Mouse (Mus musculus) left cerebral cortex, postnatal 14 days (tissue): ENCODE results near the gene Mvd. TPM values are rescaled to one million over a fixed set of nuclear protein-coding genes. Genes with fewer than 3 reads are reported as not detected.
A peak's percentile ranks its signal among the peaks of the same experiment; 100 is the strongest.

ENCODE experiments used
- DNase-seq, 2 experiments: peaks; one replicate each; pipeline ENCODE4 v3.0.0; 2021 to 2022; ENCODE audit warnings: low spot score in 2 of 2, mixed read lengths in 1 of 2
- intact Hi-C: fragments of 180-260 bp; cut with DNase I; formaldehyde crosslinking; loops from one replicate; pipeline ENCODE4 v1.15.1; 2025
- total RNA-seq, 2 experiments: library from RNA; stranded (reverse); gene quantifications; 2 replicates each; pipeline ENCODE4 v1.2.3; 2021

Mvd gene
- total RNA-seq, 2 experiments from 2014 or later, result 32.7 to 34.4 TPM

GRCm38 (mm10) chr8:122431694-122432442 lies 11.4 kb downstream of the Mvd start:
- intact Hi-C loops, result no loop called here
- no peak for DNase-seq

GRCm38 (mm10) chr8:122430646-122431045 lies 12.6 kb downstream of the Mvd start:
- intact Hi-C loops, result no loop called here
- no peak for DNase-seq

DNA sequence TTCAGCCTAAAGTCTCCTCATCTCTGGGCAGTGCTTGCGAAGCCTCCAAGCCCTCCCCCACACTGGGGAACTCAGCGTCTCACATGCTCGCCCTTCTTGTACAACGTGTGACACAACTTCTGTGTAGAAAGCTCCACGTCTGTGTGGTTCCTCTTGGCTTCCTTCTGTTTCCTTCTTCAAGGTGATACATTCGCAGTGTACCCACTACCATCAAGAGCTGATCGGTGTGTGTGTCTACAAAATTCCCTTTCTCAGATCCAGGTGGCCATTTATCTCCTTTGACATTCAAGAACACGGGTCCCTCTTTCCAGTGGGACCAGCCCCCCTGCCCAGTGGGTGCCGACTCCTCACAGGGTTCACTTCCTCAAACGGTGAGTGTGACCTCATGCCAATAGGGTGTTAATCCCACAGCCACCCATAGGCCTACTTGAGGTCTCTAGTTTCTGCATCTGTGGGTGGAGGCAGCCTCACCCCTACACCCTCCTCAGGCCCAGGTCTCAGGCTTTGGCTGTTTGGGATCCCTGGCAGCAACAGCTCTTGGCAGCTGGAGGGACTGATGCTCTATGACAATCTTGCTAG lies 13.1 kb downstream of the Mvd start:
- no peak for DNase-seq
- intact Hi-C loops, result no loop called here

DNA sequence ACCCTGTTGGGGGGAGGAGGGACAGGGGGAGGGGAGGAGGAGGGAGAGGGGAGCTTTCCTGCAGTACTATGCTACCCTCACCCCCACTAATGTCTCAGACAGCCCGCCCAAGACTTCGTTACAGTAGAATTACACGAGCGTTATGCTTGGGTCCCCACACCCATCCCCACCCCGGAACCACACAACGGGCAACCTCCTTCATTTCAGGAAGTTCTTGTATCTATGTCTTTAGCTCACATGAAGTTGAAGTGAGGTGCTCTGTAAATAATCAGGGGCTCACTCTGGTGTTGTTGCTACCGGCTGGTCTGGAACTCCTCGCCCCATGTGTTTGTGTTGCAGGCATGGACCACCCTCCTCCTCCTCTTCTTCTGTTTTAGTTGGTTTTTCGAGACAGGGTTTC lies 15.1 kb downstream of the Mvd start:
- intact Hi-C loops, result no loop called here
- DNase-seq, result no peak

DNA sequence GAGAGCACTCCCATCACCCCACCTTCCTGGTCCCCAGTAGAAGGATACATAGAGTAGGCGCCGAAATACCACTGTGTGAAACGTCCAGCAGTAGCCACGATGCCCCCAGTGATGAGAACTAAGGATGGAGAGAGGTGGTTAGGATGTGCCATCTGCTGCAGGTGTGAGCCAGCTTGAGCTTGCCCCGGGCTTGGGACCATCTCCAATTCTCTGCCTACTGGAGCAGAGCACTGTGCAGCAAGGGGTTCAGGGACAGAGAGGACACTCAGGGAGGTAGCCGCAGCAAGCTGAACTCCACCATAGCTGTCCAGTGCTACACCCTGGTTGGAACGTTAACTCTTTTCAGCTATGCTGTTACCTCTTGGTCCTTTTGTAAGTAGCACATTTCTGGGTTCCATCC lies 15.6 kb downstream of the Mvd start:
- intact Hi-C loops, result no loop called here

GRCm38 (mm10) chr8:122426145-122426544 lies 17.1 kb downstream of the Mvd start:
- no peak for DNase-seq
- intact Hi-C loops, result no loop called here

More for the DNA sequence above, 15.6 kb downstream of the Mvd start:
- no peak for DNase-seq

GRCm38 (mm10) chr8:122423659-122424058 lies 19.6 kb downstream of the Mvd start:
- intact Hi-C loops, result no loop called here
- DNase-seq, result no peak

DNA sequence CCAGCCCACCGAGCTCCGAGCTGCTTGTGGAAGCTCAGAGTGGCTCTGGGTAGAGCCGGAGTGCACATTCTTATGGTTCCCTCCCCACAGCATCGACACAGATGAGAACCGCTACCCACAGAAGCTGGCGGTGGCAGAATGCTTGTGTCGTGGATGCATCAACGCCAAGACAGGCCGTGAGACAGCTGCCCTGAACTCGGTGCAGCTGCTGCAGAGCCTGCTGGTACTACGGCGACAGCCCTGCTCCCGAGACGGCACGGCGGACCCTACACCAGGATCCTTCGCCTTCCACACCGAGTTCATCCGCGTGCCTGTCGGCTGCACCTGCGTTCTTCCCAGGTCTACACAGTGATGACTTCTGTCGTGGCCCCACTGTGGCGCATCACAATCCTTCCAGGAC lies 20.0 kb downstream of the Mvd start:
- intact Hi-C loops, result no loop called here
- DNase-seq, result no peak

DNA sequence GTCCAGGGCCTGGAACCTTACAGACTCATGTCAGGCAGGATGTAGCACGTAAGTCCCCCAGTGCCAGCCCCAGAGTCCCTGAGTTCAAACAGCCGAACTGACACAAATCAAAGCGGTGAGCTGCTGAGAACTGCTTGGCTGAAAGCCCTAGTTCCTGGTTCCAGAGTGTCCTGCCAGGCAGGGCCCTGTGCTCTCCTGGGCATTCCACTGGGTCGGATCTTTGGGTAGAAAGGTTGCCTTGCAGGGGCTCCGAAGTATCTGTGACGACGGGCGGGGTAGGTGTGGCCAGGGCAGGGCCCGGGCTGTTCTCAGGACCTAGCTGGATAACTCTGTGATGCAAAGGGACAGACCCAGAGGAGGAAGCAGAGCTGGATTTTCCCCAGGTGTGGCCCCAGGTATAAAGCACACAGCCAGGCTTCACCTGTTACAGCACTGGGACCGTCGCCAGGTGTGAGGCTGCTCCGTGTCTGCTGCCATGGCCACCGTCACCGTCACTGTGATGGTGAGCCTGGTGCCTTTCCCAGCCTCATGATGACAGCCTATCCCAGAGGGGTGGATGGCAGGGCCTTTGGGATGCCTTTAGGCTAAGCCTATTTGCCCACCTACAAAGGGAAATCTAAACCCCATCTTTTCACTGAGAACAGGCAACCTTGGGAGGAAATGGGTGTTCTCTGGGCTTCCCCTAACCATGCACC lies 21.7 kb downstream of the Mvd start, which contains the start of gene Il17c:
TSS of gene Il17c (plus strand) at position 645 of the 695 bp plus-strand sequence.
- intact Hi-C loops, result no loop called here

DNA sequence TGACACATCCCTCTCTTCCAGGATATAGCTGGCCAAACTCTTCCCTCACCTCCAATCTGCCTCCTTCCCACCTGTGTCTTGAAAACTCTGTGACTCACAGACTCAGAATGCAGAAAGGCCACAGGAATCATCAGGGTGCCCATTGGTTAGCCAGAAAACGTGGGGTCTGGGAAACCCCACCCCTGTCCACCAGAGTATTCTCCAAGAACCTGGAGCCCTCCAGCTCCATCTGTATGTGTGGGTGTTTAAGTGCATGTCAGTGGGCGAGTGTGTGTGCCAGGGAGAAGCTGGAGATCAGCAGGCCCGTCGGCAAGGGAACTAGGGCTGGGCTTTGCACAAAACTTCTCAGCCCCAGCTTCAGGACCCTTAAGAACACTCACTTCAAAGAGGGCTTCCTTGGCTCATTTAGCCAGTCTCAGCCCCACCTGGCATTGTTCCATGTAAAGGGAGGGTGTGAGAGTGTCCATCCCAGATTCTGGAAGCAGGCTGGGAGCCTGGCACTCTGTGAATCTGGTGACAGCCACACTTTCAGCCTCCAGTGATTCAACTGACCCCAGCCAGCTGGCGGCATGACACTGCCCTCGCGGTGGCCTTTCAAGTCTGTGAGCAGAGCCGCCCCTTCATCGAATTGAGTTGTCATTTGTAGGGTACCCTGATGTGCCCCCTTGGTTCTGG lies 23.2 kb downstream of the Mvd start:
- DNase-seq, result peak; percentile 37 to 85

More for the DNA sequence above, 21.7 kb downstream of the Mvd start, which contains the start of gene Il17c:
- DNase-seq, result no peak

DNA sequence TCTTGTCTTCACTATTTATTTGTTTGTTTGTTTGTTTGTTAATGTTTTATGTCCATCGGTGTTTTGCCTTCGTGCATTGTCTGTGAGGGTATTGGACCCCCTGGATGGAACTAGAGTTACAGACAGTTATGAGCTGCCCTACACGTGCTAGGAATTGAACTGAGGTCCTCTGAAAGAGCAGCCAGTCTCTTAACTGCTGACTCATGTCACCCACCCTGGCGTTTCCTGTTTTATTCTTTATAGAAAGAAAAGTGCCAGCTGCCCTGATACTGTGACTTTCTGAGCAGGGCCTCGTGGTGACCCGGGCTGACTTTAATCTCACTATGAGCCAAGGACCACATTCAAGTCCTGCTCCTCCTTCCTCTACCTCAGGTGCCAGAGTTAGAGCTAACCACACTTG lies 27.7 kb downstream of the Mvd start:
- intact Hi-C loops, result no loop called here
- no peak for DNase-seq

More for the DNA sequence above, 23.2 kb downstream of the Mvd start:
- intact Hi-C loops, result no loop called here

DNA sequence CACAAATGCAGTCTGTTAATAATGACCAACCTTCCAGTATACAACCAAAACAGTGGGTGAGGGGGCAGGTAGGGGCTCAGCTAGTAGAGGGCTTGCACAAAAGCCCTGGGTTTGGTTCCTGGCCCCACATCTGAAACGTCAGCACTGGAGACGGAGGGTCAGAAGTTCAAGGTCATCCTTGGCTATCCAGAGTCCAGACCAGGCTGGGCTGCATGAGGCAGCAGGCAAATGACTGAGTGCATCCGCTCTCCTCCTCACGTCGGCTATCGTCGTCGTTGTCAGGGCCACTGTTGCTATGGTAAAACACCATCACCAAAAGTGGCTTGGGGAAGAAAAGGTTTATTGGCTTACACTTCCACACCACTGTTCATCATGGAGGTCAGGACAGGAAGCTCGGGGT lies 28.9 kb downstream of the Mvd start:
- intact Hi-C loops, result no loop called here
- DNase-seq, result no peak

- DNase-seq, result no peak
- intact Hi-C loops, result no loop called here
Observed at GRCm38 (mm10) chr8:122407678-122408077, 35.5 kb downstream of the Mvd start.

DNA sequence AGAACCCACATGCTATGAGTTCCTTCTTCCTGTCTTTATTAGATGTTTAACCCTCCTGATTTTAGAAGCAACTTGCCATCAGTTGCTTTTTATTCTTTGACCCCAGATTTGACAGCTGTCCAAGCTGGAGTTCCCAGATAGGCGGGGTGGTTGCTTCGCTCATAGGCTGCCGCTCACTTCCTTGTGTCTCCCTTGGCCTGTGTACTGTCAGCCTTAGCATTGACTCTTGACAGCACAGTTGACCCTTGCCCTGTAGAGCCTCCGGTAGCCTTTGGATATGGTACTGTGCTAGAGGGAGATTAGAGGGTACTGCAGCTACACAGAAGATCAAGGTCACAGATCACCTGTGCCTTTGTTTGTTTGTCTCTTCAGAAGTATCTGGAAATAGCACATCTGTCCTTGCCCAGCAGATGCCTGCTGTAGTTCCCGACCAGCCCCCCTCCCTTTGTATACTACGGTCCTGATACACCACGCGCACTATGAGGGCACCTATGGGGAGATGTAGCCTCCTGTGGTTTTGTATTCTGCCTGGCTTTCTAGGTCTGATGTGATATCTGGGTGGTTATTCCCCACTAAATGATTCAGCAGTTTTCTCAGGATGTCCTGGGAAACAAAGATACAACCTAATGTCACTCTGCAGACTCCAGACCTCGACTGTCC lies 37.9 kb downstream of the Mvd start:
- DNase-seq, result no peak
- intact Hi-C loops, result no loop called here

- no peak for DNase-seq
- intact Hi-C loops, result no loop called here
Observed at GRCm38 (mm10) chr8:122398186-122398585, 45.0 kb downstream of the Mvd start.

- DNase-seq, result no peak
- intact Hi-C loops, result no loop called here
Observed at GRCm38 (mm10) chr8:122395291-122395690, 47.9 kb downstream of the Mvd start.

GRCm38 (mm10) chr8:122393717-122394116 lies 49.5 kb downstream of the Mvd start:
- intact Hi-C loops, result no loop called here
- DNase-seq, result no peak

GRCm38 (mm10) chr8:122390758-122391157 lies 52.5 kb downstream of the Mvd start:
- DNase-seq, result no peak
- intact Hi-C loops, result no loop called here

GRCm38 (mm10) chr8:122389357-122389756 lies 53.9 kb downstream of the Mvd start:
- intact Hi-C loops, result no loop called here
- peak in 1 of 2 experiments; percentile 30 for DNase-seq
